Mouse (Mus musculus) lung, postnatal 0 days (tissue): Measurements from ENCODE around the gene Islr. TPM values are rescaled to one million over a fixed set of nuclear protein-coding genes. Genes with fewer than 3 reads are reported as not detected.
A peak's percentile ranks its signal among the peaks of the same experiment; 100 is the strongest.

ENCODE experiments used
- ATAC-seq: fragments of 200-750 bp; cut with Nextera tagmentation; 2 replicates; pipeline ENCODE4 v1.8.0; 2017; ENCODE audit warnings: moderate library complexity
- DNase-seq: peaks from one replicate; pipeline ENCODE4 v3.0.0-alpha.2; 2016; ENCODE audit warnings: low spot score
- H3K27ac ChIP-seq: fragments of 300-500 bp; sonication (generic); 2 replicates; pipeline ENCODE4 v1.5.1; 2014; ENCODE audit warnings: antibody characterized with exemption, mild to moderate bottlenecking, low read length, mixed read lengths
- H3K27me3 ChIP-seq: fragments of 300-500 bp; sonication (generic); replicated peaks from 2 replicates; pipeline ENCODE4 v1.6.1; 2014; ENCODE audit warnings: low read length, mixed read lengths; ENCODE audit not compliant: insufficient read depth
- H3K36me3 ChIP-seq: fragments of 300-500 bp; sonication (generic); 2 replicates; pipeline ENCODE4 v1.6.1; 2014; ENCODE audit warnings: low read length, mixed read lengths; ENCODE audit not compliant: insufficient read depth
- H3K4me1 ChIP-seq: fragments of 300-500 bp; sonication (generic); 2 replicates; pipeline ENCODE4 v1.6.1; 2014; ENCODE audit warnings: antibody characterized with exemption, low read depth, low read length, mixed read lengths; ENCODE audit not compliant: insufficient read depth
- H3K4me2 ChIP-seq: fragments of 300-500 bp; sonication (generic); replicated peaks from 2 replicates; pipeline ENCODE4 v1.6.1; 2014; ENCODE audit warnings: low read depth, mild to moderate bottlenecking, low read length, moderate library complexity, mixed read lengths
- H3K4me3 ChIP-seq: fragments of 300-500 bp; sonication (generic); 2 replicates; pipeline ENCODE4 v1.5.1; 2014; ENCODE audit warnings: low read depth, low read length
- H3K9ac ChIP-seq: fragments of 300-500 bp; sonication (generic); replicated peaks from 2 replicates; pipeline ENCODE4 v1.6.1; 2014; ENCODE audit warnings: low read depth, mild to moderate bottlenecking
- H3K9me3 ChIP-seq: fragments of 300-500 bp; sonication (generic); 2 replicates; pipeline ENCODE4 v1.6.1; 2016; ENCODE audit warnings: low read length, mixed read lengths
- CTCF ChIP-seq: IDR thresholded peaks from 2 replicates; pipeline ENCODE4 v1.5.1; 2016; ENCODE audit warnings: antibody characterized with exemption, mild to moderate bottlenecking
- EP300 ChIP-seq: IDR thresholded peaks from 2 replicates; pipeline ENCODE4 v1.6.1; 2016; ENCODE audit warnings: antibody characterized with exemption, mild to moderate bottlenecking, control low read depth
- WGBS: fragments of 180-500 bp; shearing (Covaris S2); extraction: QIAGEN DNeasy Blood & Tissue Kit; methylation state at CpG from one replicate; pipeline ENCODE4 v1.1.7; 2014; 5-methylcytosine and 5-hydroxymethylcytosine counted together
- polyA plus RNA-seq: library from polyadenylated mRNA; unstranded; fragments of >200 nt; fragmentation: Nextera tagmentation; extraction: Ambion mirVana; gene quantifications from 2 replicates; pipeline ENCODE4 v1.2.1, GENCODE M21; 2015

Gene Islr
- polyA plus RNA-seq, 1 experiment from 2014 or later, result 21.6 TPM

- Histone ChIP-seq H3K27ac (no peak overlapping the region), H3K9me3 (no peaks in the 10 kb centered on the region), H3K4me1 (no peaks in the 10 kb centered on the region; the same call in 1 of the 2 replicates), H3K36me3 (no peaks in the 10 kb centered on the region), H3K27me3 (no peaks in the 10 kb centered on the region), H3K9ac (no peak overlapping the region), H3K4me3 (no peak overlapping the region), H3K4me2 (no peak overlapping the region)
- WGBS, result 51% methylated on average over 4 of the region's 4 CpGs
- TF ChIP-seq CTCF (peak; percentile 53), EP300 (no peak)
- peak; percentile 53 for DNase-seq
- ATAC-seq, result peak; percentile 68
These were observed 53.3 kb downstream of the Islr start for GRCm38 (mm10) chr9:58150733-58151361.

DNA sequence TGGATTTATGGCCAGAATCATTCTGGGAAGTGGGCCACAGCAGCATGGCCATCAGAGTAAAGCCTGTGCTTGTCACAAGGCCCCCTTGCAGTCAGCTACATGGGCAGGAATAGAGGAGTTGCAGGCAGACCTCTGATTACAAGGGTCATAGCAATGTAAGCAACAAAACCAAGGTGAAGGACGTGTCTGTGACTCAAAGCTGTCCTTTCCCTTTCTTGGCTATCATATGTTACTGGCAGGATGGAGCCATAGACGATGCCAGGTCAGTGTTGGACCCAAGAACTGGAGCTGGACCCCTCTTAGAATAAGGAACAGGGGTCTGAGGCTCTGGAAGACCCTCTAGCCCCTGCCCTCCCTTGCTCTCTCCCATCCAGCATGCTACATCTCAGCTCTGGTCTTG lies 55.3 kb downstream of the Islr start:
- TF ChIP-seq EP300 (no peak), CTCF (no peak)
- Histone ChIP-seq H3K27ac (no peak overlapping the region), H3K4me3 (no peak overlapping the region), H3K9me3 (no peaks in the 10 kb centered on the region), H3K4me2 (no peak overlapping the region), H3K4me1 (no peaks in the 10 kb centered on the region), H3K27me3 (no peaks in the 10 kb centered on the region), H3K36me3 (no peaks in the 10 kb centered on the region), H3K9ac (no peak overlapping the region)
- DNase-seq, result no peak
- ATAC-seq, result no peak
- 62% methylated on average over 2 of the region's 2 CpGs for WGBS

- no peaks in the 10 kb centered on the region for H3K36me3 ChIP-seq
- 74% methylated on average over 5 of the region's 5 CpGs for WGBS
- no peaks in the 10 kb centered on the region for H3K4me1 ChIP-seq
- no peak overlapping the region for H3K4me2 ChIP-seq
- H3K27ac ChIP-seq, result no peak overlapping the region
- no peak for ATAC-seq
- H3K27me3 ChIP-seq, result no peaks in the 10 kb centered on the region
- H3K4me3 ChIP-seq, result no peak overlapping the region
- H3K9me3 ChIP-seq, result no peaks in the 10 kb centered on the region
- TF ChIP-seq CTCF, result no peak
- no peak overlapping the region for H3K9ac ChIP-seq
- DNase-seq, result no peak
These were observed 58.7 kb downstream of the Islr start for GRCm38 (mm10) chr9:58145417-58145816.

DNA sequence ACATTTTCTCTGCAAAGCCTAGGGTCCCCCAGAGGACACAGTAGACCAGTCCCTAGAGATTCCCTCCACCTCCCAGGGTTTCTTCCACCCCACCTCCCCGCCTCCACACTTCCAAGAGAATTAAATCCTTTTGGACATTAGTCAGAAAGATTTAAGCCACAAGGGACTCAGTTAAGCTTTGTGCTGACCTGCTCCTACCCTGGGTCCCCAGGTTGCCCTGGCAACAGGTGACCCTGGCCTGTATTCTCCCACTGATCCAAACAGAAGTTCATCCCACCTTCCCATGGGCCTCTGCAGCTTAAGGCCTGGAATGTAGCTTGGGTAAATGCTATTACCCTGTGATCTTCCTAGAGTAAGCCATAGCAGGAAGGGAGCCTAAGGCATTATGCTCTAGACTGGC lies 59.4 kb downstream of the Islr start:
- ATAC-seq, result no peak
- 50% methylated on average over 1 of the region's 1 CpGs for WGBS
- TF ChIP-seq CTCF, result no peak

DNA sequence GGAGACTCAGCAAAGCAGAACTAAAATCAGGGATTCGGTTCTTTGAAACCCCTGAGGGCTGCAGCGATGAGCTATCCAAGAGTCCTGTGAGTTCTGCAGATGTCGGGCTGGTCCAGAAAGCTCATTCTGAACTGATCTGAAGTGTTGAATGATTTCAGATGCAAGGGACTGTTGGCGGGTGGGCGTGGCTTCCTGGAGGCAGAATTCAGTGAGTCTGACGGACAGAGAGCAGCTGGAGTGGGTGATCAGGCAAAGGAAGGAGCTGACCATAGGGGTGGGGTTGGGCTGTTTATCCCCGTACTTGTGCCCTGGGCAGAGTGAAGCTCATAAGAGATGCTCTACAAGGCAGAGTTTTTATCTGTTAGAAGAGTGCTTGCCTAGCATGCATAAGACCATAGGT lies 60.7 kb downstream of the Islr start:
- Histone ChIP-seq H3K4me3 (no peak overlapping the region), H3K27ac (no peak overlapping the region), H3K4me2 (no peak overlapping the region), H3K36me3 (no peaks in the 10 kb centered on the region), H3K4me1 (no peaks in the 10 kb centered on the region), H3K9me3 (no peaks in the 10 kb centered on the region), H3K9ac (no peak overlapping the region), H3K27me3 (no peaks in the 10 kb centered on the region)
- DNase-seq (peak; percentile 71), ATAC-seq (peak; percentile 63)
- 23% methylated on average over 7 of the region's 7 CpGs for WGBS
- no peak for TF ChIP-seq EP300
- no peak for TF ChIP-seq CTCF

More for the DNA sequence above, 59.4 kb downstream of the Islr start:
- Histone ChIP-seq H3K27ac (no peak overlapping the region), H3K9me3 (no peaks in the 10 kb centered on the region), H3K4me2 (no peak overlapping the region), H3K9ac (no peak overlapping the region), H3K27me3 (no peaks in the 10 kb centered on the region), H3K4me1 (no peaks in the 10 kb centered on the region), H3K36me3 (no peaks in the 10 kb centered on the region), H3K4me3 (no peak overlapping the region)
- no peak for DNase-seq

DNA sequence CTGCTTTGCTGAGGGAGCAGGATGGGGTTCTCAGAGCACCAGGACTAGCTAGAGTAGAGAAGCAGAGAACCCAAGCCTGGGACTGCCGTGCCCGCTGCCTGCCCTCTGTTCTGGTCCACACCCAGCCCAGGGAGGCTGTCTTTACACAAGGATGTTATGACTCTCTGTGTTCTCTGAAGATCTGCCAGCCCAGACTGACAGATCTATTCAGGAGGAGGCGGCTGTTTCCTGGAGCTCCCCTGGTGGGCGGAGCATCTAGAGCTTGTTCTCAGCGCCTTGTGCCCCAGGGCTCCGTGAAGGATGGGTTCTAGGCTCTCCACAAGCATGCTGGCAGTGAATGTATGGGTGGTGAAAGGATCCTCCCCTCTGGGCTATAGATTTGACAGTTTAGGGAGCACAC lies 64.2 kb downstream of the Islr start:
- ATAC-seq (peak; percentile 87), DNase-seq (peak; percentile 74)

More for the DNA sequence above, 64.2 kb downstream of the Islr start:
- Histone ChIP-seq H3K27ac (no peak overlapping the region), H3K27me3 (no peaks in the 10 kb centered on the region), H3K36me3 (no peaks in the 10 kb centered on the region), H3K4me1 (no peaks in the 10 kb centered on the region), H3K9me3 (no peaks in the 10 kb centered on the region), H3K4me2 (no peak overlapping the region), H3K4me3 (no peak overlapping the region), H3K9ac (no peak overlapping the region)
- TF ChIP-seq EP300 (peak; percentile 8; the same call in 1 of the 2 replicates), CTCF (peak; percentile 21)
- 25% methylated on average over 6 of the region's 6 CpGs for WGBS
